Mouse (Mus musculus): ENCODE measurements around the gene Nrxn3. TPM values are rescaled to one million over a fixed set of nuclear protein-coding genes. Genes with fewer than 3 reads are reported as not detected.
A peak's percentile ranks its signal among the peaks of the same experiment; 100 is the strongest.

The Nrxn3 gene
- polyA plus RNA-seq, 1 experiment from 2014 or later, result 2.2 TPM

DNA sequence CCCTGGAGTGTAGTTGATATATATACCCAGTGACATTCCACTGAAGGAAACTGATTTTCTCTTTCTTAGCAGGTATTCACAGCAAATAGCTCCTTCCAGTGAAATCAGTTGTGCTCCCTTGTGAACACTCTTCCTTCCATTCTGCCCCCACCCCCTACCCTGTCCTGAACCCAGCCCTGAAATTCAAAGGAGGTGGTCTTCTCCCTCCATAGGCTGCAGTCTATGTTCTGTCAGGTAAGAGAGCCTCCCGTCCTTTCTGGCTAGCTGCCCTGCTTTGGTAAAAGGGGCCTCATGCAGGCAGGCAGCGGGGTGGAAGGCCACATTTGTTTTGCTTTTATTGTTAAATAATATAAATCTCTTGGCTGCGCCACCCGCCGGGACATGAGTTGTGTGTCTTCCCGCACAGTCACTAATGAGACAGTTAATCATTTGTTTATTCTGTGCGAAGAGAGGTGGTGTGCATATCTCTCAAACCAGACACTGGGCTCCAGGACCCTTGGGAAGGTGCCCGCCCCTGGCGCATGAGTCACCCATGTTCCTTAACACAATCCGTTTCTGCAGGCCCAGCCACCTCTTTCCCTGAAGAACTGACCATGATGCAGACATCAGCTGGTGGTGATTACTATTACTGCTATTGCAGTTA is 261.1 kb downstream of the Nrxn3 start:
- 18% methylated on average over 10 of the region's 10 CpGs for WGBS
- Histone ChIP-seq H3K4me1 (replicated peaks) (peaks cover 24% of the 10 kb centered on the region), H3K4me3 (no peak overlapping the region), H3K9ac (no peak overlapping the region), H3K9me3 (replicated peaks) (no peaks in the 10 kb centered on the region), H3K4me2 (peak overlapping the region; percentile 38), H3K27me3 (replicated peaks) (no peaks in the 10 kb centered on the region), H3K36me3 (no peaks in the 10 kb centered on the region), H3K27ac (ENCODE audit: poor library complexity, severe bottlenecking) (peak overlapping the region; percentile 82)
- ATAC-seq (ENCODE audit: insufficient number of reproducible peaks, low FRiP score), result peak; percentile 94

DNA sequence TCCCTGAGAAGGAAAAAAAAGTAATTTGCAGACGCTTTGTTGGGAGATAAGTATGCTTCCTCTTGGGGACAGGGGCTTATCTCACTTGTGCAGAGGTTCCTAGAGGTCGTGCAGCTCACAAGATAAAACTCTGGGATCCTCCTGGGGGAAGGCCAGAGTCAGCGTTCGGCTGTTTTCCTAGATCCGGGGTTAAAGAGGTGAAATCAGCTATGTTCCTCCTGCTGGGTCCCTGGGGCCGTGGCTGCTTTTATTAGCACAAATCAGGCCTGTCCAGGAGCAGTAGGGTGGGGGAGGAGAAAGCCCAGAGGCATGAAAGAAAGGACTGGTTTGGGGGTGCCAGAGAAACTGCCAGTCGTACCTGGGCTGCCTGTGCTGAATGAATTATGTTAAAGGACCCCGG is 261.7 kb downstream of the Nrxn3 start:
- Histone ChIP-seq H3K27ac (ENCODE audit: poor library complexity, severe bottlenecking) (peak overlapping the region; percentile 82), H3K4me1 (replicated peaks) (peaks cover 24% of the 10 kb centered on the region), H3K36me3 (no peaks in the 10 kb centered on the region), H3K27me3 (replicated peaks) (no peaks in the 10 kb centered on the region), H3K9ac (no peak overlapping the region), H3K4me2 (peak overlapping the region; percentile 45), H3K9me3 (replicated peaks) (no peaks in the 10 kb centered on the region), H3K4me3 (no peak overlapping the region)
- ATAC-seq (ENCODE audit: insufficient number of reproducible peaks, low FRiP score), result peak; percentile 96
- 4% methylated on average over 8 of the region's 8 CpGs for WGBS

- ATAC-seq (ENCODE audit: insufficient number of reproducible peaks, low FRiP score), result peak; percentile 52
- Histone ChIP-seq H3K9me3 (replicated peaks) (no peaks in the 10 kb centered on the region), H3K36me3 (no peaks in the 10 kb centered on the region), H3K4me3 (no peak overlapping the region), H3K9ac (no peak overlapping the region), H3K27me3 (replicated peaks) (no peaks in the 10 kb centered on the region), H3K4me2 (peak overlapping the region; percentile 45), H3K4me1 (replicated peaks) (peaks cover 24% of the 10 kb centered on the region), H3K27ac (ENCODE audit: poor library complexity, severe bottlenecking) (peak overlapping the region; percentile 82)
- 18% methylated on average over 5 of the region's 5 CpGs for WGBS
Observed at GRCm38 (mm10) chr12:88984804-88985203, 262.1 kb downstream of the Nrxn3 start.

GRCm38 (mm10) chr12:88987046-88987445 is 264.4 kb downstream of the Nrxn3 start:
- H3K36me3 ChIP-seq, result no peaks in the 10 kb centered on the region
- H3K4me1 ChIP-seq (replicated peaks), result peaks cover 24% of the 10 kb centered on the region
- no peak overlapping the region for H3K27ac ChIP-seq (ENCODE audit: poor library complexity, severe bottlenecking)
- no peak overlapping the region for H3K9ac ChIP-seq
- ATAC-seq (ENCODE audit: insufficient number of reproducible peaks, low FRiP score), result no peak
- 59% methylated on average over 4 of the region's 4 CpGs for WGBS
- H3K4me2 ChIP-seq, result no peak overlapping the region
- no peak overlapping the region for H3K4me3 ChIP-seq
- H3K27me3 ChIP-seq (replicated peaks), result no peaks in the 10 kb centered on the region
- no peaks in the 10 kb centered on the region for H3K9me3 ChIP-seq (replicated peaks)

- H3K27me3 ChIP-seq (replicated peaks), result no peaks in the 10 kb centered on the region
- H3K27ac ChIP-seq (ENCODE audit: poor library complexity, severe bottlenecking), result no peak overlapping the region
- H3K4me1 ChIP-seq (replicated peaks), result no peaks in the 10 kb centered on the region
- 88% methylated on average over 5 of the region's 5 CpGs for WGBS
- H3K4me3 ChIP-seq, result no peak overlapping the region
- no peak overlapping the region for H3K4me2 ChIP-seq
- no peak overlapping the region for H3K9ac ChIP-seq
- H3K36me3 ChIP-seq, result no peaks in the 10 kb centered on the region
- H3K9me3 ChIP-seq (replicated peaks), result no peaks in the 10 kb centered on the region
- ATAC-seq (ENCODE audit: insufficient number of reproducible peaks, low FRiP score), result no peak
Observed at GRCm38 (mm10) chr12:88990753-88991152, 268.1 kb downstream of the Nrxn3 start.

DNA sequence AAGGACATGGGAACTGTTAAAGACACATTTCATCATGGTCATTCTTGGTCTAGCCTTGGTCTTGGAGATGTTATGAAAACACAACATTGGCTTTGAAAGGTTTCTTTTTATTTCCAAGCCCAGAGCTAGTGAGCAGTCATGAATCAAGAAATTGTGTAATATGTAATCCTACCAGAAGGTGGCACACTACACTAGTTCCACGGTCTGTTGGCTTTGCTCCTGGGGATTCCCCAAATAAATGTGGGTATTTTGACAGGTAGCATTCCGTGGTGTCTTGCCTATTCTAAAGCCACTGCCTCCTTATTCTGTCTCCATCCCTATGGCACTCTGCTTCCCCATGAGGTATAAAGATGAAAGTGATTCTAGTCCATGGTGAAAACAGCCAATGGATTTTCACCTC is 269.5 kb downstream of the Nrxn3 start:
- ATAC-seq (ENCODE audit: insufficient number of reproducible peaks, low FRiP score), result peak; percentile 57; the same call in 1 of the 2 replicates
- no peak overlapping the region for H3K4me2 ChIP-seq
- no peaks in the 10 kb centered on the region for H3K36me3 ChIP-seq
- no peaks in the 10 kb centered on the region for H3K27me3 ChIP-seq (replicated peaks)
- H3K27ac ChIP-seq (ENCODE audit: poor library complexity, severe bottlenecking), result no peak overlapping the region
- 6% methylated on average over 2 of the region's 2 CpGs for WGBS
- H3K4me1 ChIP-seq (replicated peaks), result no peaks in the 10 kb centered on the region
- H3K9me3 ChIP-seq (replicated peaks), result no peaks in the 10 kb centered on the region
- H3K9ac ChIP-seq, result no peak overlapping the region
- H3K4me3 ChIP-seq, result no peak overlapping the region

DNA sequence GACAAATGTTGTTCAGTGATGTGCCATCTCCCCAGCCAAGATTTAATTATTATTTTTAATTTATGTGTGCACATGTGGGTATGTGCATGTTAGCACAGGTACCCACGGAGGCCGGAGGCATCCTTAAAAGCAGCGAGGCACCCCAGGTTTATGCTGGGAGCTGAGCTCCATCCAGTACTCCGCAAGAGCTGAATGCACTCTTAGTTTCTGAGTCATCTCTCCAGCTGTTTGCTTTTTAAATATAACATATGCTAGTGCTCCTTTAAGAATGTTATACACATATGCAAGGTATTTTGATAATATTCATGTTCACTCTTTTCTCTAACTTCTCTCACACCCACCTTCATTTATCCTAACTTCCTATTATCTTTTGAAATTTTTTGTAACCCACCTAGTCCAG is 271.1 kb downstream of the Nrxn3 start:
- H3K4me1 ChIP-seq (replicated peaks), result no peaks in the 10 kb centered on the region
- no peak for ATAC-seq (ENCODE audit: insufficient number of reproducible peaks, low FRiP score)
- no peak overlapping the region for H3K9ac ChIP-seq
- H3K27ac ChIP-seq (ENCODE audit: poor library complexity, severe bottlenecking), result no peak overlapping the region
- no peak overlapping the region for H3K4me3 ChIP-seq
- H3K4me2 ChIP-seq, result no peak overlapping the region
- 68% methylated on average over 4 of the region's 4 CpGs for WGBS
- no peaks in the 10 kb centered on the region for H3K27me3 ChIP-seq (replicated peaks)
- H3K36me3 ChIP-seq, result no peaks in the 10 kb centered on the region
- H3K9me3 ChIP-seq (replicated peaks), result no peaks in the 10 kb centered on the region

DNA sequence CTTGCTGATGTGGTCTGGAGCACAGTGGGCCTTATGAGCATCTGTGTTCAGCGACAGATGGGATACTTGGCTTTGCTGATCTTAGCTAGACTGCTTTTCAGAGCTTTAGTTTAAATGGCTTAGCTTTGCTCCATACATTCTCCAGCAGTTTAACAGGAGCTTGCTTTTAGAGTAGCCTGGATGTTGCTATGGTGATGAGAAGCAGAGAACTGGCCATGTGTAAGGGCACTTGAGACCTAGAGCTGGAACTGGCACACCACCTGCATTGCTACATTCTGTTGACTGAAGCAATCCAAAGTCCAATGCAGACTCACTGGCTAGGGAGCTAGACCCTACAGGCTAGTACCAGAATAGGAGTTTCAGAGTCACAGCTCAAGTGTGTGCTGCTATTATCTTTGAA is 293.8 kb downstream of the Nrxn3 start:
- Histone ChIP-seq H3K36me3 (no peaks in the 10 kb centered on the region), H3K9ac (no peak overlapping the region), H3K9me3 (replicated peaks) (no peaks in the 10 kb centered on the region), H3K27ac (ENCODE audit: poor library complexity, severe bottlenecking) (no peak overlapping the region), H3K4me3 (no peak overlapping the region), H3K27me3 (replicated peaks) (no peaks in the 10 kb centered on the region), H3K4me2 (no peak overlapping the region), H3K4me1 (replicated peaks) (no peaks in the 10 kb centered on the region)
- WGBS, result 73% methylated on average over 1 of the region's 1 CpGs
- no peak for ATAC-seq (ENCODE audit: insufficient number of reproducible peaks, low FRiP score)

DNA sequence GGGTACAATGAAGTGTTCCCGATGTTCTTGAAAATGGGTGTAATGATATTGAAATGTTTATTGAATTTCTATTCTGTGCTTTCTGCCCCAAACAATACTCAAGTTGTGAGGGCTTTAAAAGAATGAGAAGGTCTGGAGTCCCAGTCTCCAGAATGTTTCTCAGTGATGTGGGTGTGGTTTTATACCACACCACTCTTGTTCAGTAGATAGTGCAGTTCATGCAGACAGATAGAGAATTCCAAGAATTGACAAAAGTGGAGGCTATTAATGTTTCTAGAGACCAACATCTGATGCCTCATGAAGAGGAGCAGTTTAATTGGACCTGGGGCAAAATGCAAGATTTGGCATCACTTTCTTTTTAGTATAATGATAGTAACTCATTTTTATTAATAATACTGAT is 302.5 kb downstream of the Nrxn3 start:
- Histone ChIP-seq H3K4me1 (replicated peaks) (no peaks in the 10 kb centered on the region), H3K27ac (ENCODE audit: poor library complexity, severe bottlenecking) (no peak overlapping the region), H3K9ac (no peak overlapping the region), H3K4me3 (no peak overlapping the region), H3K4me2 (no peak overlapping the region), H3K9me3 (replicated peaks) (no peaks in the 10 kb centered on the region), H3K27me3 (replicated peaks) (no peaks in the 10 kb centered on the region), H3K36me3 (no peaks in the 10 kb centered on the region)
- no peak for ATAC-seq (ENCODE audit: insufficient number of reproducible peaks, low FRiP score)
- 91% methylated on average over 1 of the region's 1 CpGs for WGBS

GRCm38 (mm10) chr12:89035984-89036618 is 313.4 kb downstream of the Nrxn3 start:
- no peak overlapping the region for H3K27ac ChIP-seq (ENCODE audit: poor library complexity, severe bottlenecking)
- 79% methylated on average over 4 of the region's 4 CpGs for WGBS
- H3K4me2 ChIP-seq, result no peak overlapping the region

GRCm38 (mm10) chr12:89040151-89040550 is 317.5 kb downstream of the Nrxn3 start:
- Histone ChIP-seq H3K9me3 (replicated peaks) (no peaks in the 10 kb centered on the region), H3K4me3 (no peak overlapping the region), H3K36me3 (no peaks in the 10 kb centered on the region), H3K27me3 (replicated peaks) (no peaks in the 10 kb centered on the region), H3K27ac (ENCODE audit: poor library complexity, severe bottlenecking) (no peak overlapping the region), H3K4me2 (no peak overlapping the region), H3K9ac (no peak overlapping the region), H3K4me1 (replicated peaks) (no peaks in the 10 kb centered on the region)
- ATAC-seq (ENCODE audit: insufficient number of reproducible peaks, low FRiP score), result no peak

More at GRCm38 (mm10) chr12:89035984-89036618, 313.4 kb downstream of the Nrxn3 start:
- Histone ChIP-seq H3K27me3 (replicated peaks) (no peaks in the 10 kb centered on the region), H3K4me1 (replicated peaks) (no peaks in the 10 kb centered on the region), H3K4me3 (no peak overlapping the region), H3K36me3 (no peaks in the 10 kb centered on the region), H3K9ac (no peak overlapping the region), H3K9me3 (replicated peaks) (no peaks in the 10 kb centered on the region)
- no peak for ATAC-seq (ENCODE audit: insufficient number of reproducible peaks, low FRiP score)
